Mouse (Mus musculus): ENCODE measurements around the gene Olfml2b.

The Olfml2b gene

GRCm38 (mm10) chr1:170646606-170647287 is 2.4 kb downstream of the Olfml2b start:
- no peak for DNase-seq (ENCODE audit: low read depth)

- no peak for DNase-seq (ENCODE audit: low read depth)
Measured at GRCm38 (mm10) chr1:170647381-170647780, 3.0 kb downstream of the Olfml2b start.

GRCm38 (mm10) chr1:170647971-170648514 is 3.7 kb downstream of the Olfml2b start:
- no peak for DNase-seq (ENCODE audit: low read depth)

- no peak for DNase-seq (ENCODE audit: low read depth)
Measured at GRCm38 (mm10) chr1:170651046-170651723, 6.9 kb downstream of the Olfml2b start.

- DNase-seq (ENCODE audit: low read depth): no peak
Measured at GRCm38 (mm10) chr1:170651989-170652740, 7.8 kb downstream of the Olfml2b start.

GRCm38 (mm10) chr1:170655280-170655917 is 11.1 kb downstream of the Olfml2b start:
- no peak for DNase-seq (ENCODE audit: low read depth)

GRCm38 (mm10) chr1:170656518-170657227 is 12.3 kb downstream of the Olfml2b start:
- no peak for DNase-seq (ENCODE audit: low read depth)

GRCm38 (mm10) chr1:170657228-170657521 is 12.8 kb downstream of the Olfml2b start:
- DNase-seq (ENCODE audit: low read depth): no peak

- no peak for DNase-seq (ENCODE audit: low read depth)
Measured at GRCm38 (mm10) chr1:170657643-170658314, 13.4 kb downstream of the Olfml2b start.

GRCm38 (mm10) chr1:170659260-170659659 is 14.9 kb downstream of the Olfml2b start:
- DNase-seq (ENCODE audit: low read depth): no peak

- DNase-seq (ENCODE audit: low read depth): no peak
Measured at GRCm38 (mm10) chr1:170664620-170665185, 20.4 kb downstream of the Olfml2b start.

GRCm38 (mm10) chr1:170665200-170665599 is 20.9 kb downstream of the Olfml2b start:
- DNase-seq (ENCODE audit: low read depth): no peak

- DNase-seq (ENCODE audit: low read depth): no peak
Measured at GRCm38 (mm10) chr1:170674184-170674775, 29.9 kb downstream of the Olfml2b start.

GRCm38 (mm10) chr1:170677681-170678080 is 33.3 kb downstream of the Olfml2b start:
- no peak for DNase-seq (ENCODE audit: low read depth)

- DNase-seq (ENCODE audit: low read depth): no peak
Measured at GRCm38 (mm10) chr1:170678861-170679260, 34.5 kb downstream of the Olfml2b start.

- no peak for DNase-seq (ENCODE audit: low read depth)
Measured at GRCm38 (mm10) chr1:170679624-170680023, 35.3 kb downstream of the Olfml2b start.

- no peak for DNase-seq (ENCODE audit: low read depth)
Measured at GRCm38 (mm10) chr1:170683863-170684262, 39.5 kb downstream of the Olfml2b start.

- DNase-seq (ENCODE audit: low read depth): no peak
Measured at GRCm38 (mm10) chr1:170689773-170690172, 45.4 kb downstream of the Olfml2b start.

- DNase-seq (ENCODE audit: low read depth): no peak
Measured at GRCm38 (mm10) chr1:170691301-170691700, 47.0 kb downstream of the Olfml2b start.

GRCm38 (mm10) chr1:170694821-170695291 is 50.5 kb downstream of the Olfml2b start:
- DNase-seq (ENCODE audit: low read depth): no peak
